Mouse (Mus musculus) heart, postnatal 10 days (tissue): ENCODE measurements around the gene 9030025P20Rik. TPM values are rescaled to one million over a fixed set of nuclear protein-coding genes. Genes with fewer than 3 reads are reported as not detected.
"Not testable (repeated sequence)": the region's sequence is repeated elsewhere in the genome, so short reads cannot be mapped to it uniquely, and the experiment has no call there.

ENCODE experiments used
- DNase-seq, 2 experiments: peaks; one replicate each; pipeline ENCODE4 v3.0.0; 2021
- intact Hi-C: fragments of 180-260 bp; cut with DNase I; formaldehyde crosslinking; loops from one replicate; pipeline ENCODE4 v1.15.1; 2025
- total RNA-seq, 2 experiments: library from RNA; stranded (reverse); gene quantifications; 2 replicates each; pipeline ENCODE4 v1.2.3; 2021

9030025P20Rik gene
- 1 to 10 TPM; 2.5 to 5.0 TPM for total RNA-seq

DNA sequence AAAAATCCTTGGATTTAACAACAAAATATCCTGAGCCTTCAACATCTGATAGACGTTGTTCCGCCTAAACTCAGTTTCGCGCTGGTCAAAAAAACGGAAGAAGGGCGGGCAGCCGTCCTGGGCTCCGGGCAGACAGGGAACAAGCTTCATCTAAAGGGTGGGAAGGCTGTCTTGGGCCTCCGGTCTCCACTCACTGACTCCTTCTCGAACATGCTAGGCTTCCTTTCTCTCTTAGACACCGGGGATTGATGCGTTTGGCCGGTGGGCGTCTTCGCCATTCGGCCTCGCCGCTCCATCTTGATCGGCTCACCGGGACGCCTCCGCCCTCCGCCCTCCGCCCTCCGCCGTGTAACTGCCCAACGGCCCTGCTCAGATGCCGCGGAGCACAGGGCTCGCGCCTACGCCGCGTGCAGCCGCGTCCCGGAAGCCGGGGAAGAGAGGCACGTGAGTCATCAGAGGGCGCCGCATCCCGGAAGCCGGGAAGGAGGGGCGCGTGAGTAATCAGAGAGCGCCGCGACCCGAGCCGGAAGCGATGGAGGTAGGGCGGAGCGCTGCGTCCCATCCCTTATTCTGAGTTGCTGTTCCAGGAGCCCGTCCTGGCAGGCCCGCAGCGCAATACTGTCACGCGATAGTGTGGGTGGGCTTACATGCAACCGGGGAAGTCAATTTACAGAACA lies at the start of gene 9030025P20Rik, which contains the start of gene Gm3417:
Gene 9030025P20Rik, plus strand, starts transcription at position 107 of the 677 bp plus-strand sequence.
Gene Gm3417, minus strand, starts transcription at position 429 of the 677 bp plus-strand sequence.
- intact Hi-C loops, DNase-seq: not testable (repeated sequence)

DNA sequence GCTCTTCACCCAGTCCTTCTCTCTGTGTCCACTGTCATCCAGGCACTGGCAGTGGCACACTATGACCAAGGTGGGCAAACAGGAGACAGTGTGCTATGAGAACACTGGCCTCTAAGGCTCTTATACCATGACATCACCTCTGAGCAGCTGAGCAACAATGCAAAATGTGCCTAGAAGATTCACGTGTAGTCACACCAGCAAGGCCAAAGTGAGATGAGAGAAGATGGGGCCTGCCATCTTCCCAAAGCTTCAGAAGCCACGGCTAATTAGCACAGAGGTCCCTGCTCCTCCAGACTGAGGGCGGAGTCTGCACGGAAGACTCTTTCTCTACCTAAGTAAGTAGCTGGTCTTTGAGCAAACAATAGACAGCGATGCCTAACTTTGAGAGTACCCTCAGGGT lies 49.6 kb upstream of the 9030025P20Rik start:
- intact Hi-C loops, result no loop called here
- DNase-seq, result no peak

DNA sequence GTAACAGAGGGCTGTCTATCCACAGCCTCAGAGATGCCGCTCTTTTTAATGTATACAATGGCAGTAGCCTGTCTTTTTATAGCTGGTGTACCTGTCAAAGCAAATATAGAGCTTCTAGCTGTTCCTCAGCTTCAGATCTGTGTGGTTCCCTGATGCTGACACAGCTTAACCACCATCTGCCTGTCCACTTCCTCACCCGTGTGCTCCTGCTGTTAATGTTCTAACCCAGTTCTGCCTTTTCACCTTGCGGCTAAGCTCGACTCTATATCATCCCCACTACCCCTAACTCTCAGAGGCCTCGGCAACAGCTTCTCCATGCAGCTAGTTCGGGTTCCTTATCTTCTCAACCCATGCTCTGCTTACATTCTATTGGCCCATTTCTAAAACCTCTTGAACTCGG lies 47.6 kb upstream of the 9030025P20Rik start:
- intact Hi-C loops, result no loop called here
- DNase-seq, result no peak

DNA sequence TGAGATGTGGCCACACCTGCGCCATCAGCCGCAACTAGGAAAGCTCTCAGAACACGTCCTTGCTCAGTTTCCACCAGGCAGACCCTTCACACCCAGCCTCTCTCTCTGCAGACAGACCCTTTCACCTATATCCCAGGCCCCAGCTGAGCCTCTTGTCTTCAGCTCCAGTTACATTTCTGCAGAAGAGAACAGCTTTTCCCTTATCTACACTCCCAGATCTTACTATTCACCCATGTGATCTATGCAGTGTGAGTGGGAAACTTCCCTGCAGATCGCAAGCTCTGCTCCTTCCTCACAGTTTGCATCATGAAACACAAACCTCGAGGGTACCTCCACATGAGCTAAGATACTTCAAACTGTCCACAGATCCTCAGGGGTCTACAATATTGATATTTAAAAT lies 46.8 kb upstream of the 9030025P20Rik start:
- intact Hi-C loops, result no loop called here
- no peak for DNase-seq

DNA sequence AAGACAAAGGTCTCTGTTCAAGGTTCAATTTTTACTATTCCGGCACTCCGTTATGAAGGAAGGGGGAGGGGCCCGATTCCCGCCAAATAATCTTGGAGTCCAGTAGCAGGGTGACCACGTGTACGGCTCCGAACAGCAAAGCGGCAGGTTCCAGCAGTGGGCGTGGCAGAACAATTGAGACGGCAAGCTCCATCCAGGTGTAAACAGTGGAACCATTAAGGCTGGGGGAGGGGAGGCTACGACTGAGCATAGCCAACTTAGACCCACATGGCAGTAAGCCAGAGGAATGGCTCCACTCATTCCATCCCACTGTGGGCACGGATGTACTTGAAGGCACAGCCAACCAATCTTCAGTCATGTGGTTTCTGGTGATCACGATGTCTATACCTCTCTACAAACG lies 43.0 kb upstream of the 9030025P20Rik start:
- intact Hi-C loops, DNase-seq: not testable (repeated sequence)

DNA sequence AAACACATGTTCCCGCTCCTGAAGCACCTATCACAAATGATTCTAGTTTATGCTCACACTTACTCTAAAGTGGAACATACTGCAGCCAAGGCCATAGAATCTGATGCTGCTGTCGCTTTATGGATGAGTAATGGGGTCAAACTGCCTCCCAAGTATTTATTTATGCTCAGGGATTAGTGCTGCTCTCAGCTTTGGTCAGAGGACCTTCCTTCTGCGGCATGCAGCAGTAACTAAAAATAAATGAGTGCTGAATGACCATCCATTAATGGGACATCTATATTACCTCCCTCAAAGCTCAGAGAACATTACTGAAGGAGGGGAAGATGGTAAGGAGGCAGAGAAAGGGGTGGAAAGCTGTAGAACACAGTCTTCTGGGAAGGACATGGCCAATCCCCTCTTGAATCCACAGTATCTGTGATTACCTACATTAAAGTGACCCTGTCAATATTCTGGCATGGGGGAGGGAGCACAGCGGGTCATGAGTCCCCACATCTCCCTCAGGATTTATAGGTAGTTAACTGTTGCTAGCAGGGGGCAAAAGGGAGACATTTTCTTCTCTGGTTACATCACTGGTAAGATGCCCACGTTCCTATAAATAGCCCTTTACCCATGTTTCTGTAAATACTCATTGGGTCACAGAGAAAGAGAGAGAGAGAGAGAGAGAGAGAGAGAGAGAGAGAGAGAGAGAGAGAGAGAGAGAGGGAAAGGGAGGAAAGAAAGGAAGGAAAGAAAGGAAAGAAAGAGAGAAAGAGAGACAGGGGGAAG lies 42.2 kb upstream of the 9030025P20Rik start:
- DNase-seq, result no peak
- intact Hi-C loops, result no loop called here

DNA sequence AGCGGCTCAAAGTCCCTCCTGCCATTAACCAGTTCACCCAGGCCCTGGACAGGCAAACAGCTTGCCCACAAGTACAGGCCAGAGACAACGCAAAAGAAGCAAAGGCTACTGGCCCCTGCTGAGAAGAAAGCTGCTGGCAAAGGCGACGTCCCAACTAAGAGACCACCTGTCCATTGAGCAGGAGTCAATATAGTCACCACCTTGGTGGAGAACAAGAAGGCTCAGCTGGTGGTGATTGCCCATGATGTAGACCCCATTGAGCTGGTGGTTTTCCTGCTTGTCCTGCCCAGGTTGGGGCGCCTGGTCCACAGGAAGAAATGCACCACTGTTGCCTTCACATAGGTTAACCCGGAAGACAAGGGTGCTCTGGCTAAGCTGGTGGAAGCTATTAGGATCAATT lies 36.1 kb upstream of the 9030025P20Rik start:
- intact Hi-C loops, result not testable (repeated sequence)

DNA sequence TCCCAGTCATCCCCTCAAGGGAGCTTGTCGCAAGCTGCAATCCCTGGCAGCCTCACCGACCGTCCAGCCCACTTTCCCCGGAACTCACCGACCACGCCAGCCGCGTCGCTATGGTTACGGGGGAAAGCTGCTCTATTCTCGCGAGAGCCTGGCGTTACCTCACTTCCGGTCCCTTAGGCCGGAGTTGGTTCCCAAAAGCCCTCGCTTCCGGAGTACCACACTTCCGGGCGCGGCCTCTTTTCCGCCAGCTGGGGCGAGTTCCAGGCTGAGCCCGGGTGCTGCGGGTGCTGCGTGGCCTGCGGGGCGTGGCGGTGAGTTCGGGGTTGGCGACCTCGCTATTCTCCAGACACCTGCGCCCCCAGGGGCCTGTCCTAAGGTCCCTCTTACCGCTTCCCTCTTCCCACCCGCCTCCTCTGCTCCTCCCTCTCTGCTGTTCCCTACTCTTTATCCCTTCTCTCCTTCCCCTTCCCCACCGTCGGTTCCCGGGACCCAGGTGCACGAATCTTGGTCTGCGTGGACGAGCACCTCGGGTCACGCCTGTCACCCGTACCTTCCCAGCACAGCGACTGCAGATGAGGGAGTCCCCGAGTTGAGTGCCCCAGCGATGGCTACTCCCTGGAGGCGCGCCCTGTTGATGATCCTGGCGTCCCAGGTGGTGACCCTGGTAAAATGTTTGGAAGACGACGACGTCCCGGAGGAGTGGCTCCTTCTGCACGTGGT lies 35.1 kb upstream of the 9030025P20Rik start, which contains the start of the genes Wdr27 and 1600012H06Rik:
Gene Wdr27, minus strand, starts transcription at position 150 of the 720 bp plus-strand sequence.
Gene 1600012H06Rik, plus strand, starts transcription at position 176 of the 720 bp plus-strand sequence.
- DNase-seq, result peak; percentile 99 to 100
- intact Hi-C loops, result no loop called here

More for the DNA sequence above, 36.1 kb upstream of the 9030025P20Rik start:
- peak in 1 of 2 experiments; percentile 12 for DNase-seq

DNA sequence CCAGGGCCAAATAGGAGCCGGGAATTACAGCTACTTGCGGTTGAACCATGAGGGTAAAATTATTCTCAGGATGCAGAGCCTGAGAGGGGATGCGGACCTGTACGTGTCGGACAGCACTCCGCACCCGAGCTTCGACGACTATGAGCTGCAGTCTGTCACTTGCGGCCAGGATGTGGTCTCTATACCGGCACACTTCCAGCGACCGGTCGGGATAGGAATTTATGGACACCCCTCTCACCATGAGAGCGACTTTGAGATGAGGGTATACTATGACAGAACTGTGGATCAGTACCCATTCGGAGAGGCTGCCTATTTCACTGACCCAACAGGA lies 34.6 kb upstream of the 9030025P20Rik start:
- intact Hi-C loops, result no loop called here
- DNase-seq, result no peak

DNA sequence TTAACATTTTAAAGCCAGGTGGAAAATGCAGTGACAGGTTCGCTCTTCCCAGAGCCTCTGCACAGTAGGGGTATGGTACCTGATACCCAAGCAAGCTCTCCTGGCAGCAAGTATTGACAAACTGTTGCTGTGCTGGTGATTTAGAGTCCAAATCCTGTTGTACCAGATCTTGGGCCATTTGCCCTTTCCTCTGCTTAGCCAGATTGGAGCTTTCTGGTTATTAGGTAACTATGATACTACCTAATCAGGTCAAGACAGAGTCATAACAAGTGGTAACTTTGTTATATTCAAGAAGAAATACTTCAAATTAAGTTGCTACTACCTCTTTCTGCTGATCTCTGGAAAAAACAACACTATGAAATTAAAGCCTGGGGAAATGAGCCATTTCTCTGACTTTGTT lies 33.7 kb upstream of the 9030025P20Rik start:
- intact Hi-C loops, result no loop called here
- DNase-seq, result no peak

DNA sequence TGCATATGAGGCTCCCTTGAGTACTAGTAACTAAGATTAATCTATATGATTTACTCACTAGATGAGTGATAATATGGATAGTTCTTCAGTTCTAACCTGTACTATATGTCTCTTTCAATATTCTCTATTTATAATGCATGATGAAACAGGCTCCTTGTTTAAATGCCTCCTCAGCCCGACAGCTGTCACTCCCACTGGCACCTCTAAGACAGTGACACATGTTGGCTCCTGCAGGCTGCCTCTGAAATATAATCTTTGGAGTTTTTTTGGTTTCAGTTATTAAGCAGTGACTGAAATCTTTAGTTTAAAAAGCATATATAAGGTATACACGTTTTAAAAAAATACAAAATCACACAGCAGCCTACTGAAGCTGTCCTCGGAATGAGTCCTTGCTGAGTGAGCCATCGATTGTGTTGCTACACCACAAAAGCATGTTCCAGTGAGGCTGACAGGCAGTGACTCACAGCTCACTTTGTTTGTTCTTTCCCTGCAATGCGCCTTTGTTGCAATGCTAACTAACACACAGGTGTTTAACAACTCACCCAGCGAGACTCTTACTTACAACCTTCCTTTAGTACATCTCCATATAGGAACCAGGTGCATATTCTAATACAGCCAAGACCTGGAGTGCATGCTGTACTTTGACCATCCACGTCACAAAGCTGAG lies 29.0 kb upstream of the 9030025P20Rik start:
- no peak for DNase-seq
- intact Hi-C loops, result no loop called here

DNA sequence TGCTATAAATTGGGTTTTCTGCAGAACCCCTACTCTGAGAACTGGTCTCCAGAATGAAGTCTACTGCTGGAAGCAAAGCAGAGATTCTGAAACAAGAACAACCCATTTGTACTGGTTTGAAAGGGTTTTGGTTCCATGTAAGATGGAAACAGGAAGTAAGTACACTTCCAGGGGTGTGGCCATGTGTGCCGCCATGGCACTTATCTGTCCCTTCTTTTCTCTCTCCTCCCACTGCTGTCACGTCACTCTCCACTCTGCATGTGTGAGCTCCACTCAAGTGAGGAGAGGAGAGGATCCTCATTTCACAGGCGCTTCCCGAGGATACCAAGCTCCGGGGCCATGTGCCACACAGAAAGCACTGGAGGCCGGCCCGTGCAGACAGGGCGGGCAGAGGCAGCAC lies 24.8 kb upstream of the 9030025P20Rik start:
- peak in 1 of 2 experiments; percentile 11 for DNase-seq
- intact Hi-C loops, result no loop called here

DNA sequence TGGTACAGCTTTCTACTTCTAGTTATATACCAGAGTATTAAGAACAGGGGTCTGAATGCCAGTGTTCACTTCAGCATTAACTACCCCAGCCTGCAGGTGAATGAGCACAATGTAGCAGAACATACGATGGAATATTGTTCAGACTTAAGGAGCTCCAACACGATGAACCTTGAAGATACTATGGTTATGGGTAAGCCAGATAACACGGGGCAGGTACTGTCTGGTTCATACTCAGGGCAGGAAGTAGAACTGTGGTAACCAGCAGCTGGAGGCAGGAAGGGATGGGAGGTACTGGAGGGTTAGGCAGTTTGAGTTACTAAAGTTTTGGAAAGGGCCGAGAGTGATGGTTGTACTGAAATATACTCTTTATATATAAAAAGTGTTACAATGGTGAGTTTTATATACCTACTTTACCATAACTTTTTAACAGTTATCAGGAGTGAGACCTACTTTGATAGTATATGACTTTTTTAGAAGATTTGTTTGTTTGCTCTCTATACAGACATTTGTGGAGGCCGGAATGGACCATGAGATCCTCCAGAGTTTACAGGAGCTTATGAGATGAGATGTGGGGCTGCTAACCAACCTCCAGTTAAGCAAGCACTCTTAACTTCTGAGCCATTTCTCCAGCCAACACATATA lies 19.5 kb upstream of the 9030025P20Rik start:
- intact Hi-C loops, result no loop called here
- DNase-seq, result no peak

DNA sequence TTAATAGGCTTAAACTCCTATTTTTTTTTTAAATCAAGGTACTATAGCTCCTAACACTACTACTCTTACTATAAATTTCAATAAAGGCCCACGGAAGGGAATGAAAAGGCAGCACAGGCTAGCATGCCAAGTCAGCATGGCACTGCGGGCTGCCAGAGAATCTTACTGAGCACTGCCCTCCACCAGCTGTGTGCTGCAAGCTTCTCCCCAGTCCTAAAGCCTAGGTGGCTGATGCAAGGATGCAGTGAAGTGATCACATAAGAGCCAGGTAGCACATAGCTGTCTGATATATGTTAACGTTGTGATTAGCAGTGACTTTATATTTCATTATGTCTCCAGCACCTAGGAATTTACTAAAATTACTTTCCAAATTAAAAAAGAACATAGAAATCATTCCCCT lies 18.3 kb upstream of the 9030025P20Rik start:
- intact Hi-C loops, result no loop called here

DNA sequence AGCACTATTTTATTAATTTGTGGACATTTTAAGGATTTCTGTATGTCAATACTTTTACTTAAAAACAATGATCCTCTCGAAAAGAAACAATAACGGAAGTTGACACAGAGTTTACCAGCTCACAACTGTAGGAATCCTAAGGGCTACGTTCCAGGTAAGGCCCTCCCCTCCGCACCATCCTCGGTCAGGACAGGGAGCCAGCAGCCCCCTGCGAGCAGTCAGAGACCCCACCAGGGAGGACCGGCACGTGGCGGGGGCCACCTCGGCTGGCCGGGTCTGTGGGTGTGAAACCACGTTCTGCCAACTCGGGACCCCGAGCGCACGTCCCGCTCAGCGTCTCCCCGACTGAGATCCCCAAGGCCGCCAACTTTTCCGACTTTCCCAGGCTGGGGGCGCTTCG lies 17.7 kb upstream of the 9030025P20Rik start:
- peak; percentile 26 to 42 for DNase-seq
- intact Hi-C loops, result no loop called here

More for the DNA sequence above, 18.3 kb upstream of the 9030025P20Rik start:
- peak in 1 of 2 experiments; percentile 17 for DNase-seq

DNA sequence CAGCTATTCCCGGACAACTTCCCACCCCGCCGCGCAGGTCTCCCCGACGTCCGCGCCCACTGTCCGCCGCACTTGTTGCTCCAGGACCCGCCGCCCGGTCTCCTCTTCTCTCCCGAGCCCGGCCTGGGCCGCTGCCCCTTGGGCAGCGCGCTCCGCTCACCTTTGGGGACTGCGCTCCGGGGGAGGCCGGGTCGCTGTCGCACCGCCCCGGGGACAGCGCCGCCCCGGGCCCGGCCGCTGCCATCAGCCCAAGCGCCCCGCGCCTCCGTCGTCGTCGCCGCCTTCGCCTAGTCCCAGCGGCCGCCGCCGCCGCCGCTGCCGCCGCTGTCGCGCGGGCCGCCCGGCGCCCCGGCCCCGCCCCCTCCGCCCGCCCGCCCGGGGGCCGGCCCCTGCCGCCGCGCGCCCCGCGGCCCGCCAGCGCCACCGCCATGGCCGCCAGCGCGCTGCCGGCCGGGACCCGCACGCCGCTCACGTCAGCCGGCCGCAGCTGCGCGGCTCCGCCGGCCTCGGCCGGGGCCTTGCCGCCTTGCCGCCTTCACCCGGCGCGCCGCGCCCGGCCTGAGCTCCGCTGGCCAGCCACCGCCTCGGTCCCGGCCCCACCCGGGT lies 17.2 kb upstream of the 9030025P20Rik start, which contains the start of gene Phf10:
Gene Phf10, minus strand, starts transcription at position 323 of the 606 bp plus-strand sequence.
- peak; percentile 59 to 64 for DNase-seq
- intact Hi-C loops, result not testable (repeated sequence)

DNA sequence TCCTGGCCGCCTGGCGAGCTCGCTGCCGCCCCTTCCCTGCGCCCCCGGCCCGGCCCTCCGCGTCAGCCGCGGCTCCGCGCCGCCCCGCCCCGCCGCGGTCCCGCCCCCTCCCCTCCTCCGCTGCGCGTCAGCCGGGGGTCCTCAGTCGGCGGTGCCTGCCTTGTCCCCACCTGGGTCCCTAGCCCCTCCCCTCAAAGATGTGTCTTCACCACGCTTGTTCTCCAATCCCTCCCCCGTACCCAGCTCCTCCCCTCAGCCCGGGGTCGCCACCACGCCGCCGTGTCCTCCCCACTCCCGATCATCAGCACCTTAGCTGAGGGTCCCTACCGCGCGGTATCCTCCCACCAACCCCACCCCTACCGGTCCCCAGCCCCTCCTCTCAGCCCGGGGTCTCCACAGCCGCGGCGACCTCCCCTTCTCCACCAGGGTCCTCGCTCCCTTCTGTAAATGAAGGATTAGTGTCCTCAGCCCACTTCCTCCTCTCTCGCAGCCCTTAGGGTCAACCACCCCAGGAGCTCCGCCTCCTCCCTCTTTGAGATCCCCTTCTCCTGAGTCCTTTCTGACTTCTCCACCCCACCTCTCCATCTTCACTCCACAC lies 16.6 kb upstream of the 9030025P20Rik start:
- intact Hi-C loops, DNase-seq: not testable (repeated sequence)

DNA sequence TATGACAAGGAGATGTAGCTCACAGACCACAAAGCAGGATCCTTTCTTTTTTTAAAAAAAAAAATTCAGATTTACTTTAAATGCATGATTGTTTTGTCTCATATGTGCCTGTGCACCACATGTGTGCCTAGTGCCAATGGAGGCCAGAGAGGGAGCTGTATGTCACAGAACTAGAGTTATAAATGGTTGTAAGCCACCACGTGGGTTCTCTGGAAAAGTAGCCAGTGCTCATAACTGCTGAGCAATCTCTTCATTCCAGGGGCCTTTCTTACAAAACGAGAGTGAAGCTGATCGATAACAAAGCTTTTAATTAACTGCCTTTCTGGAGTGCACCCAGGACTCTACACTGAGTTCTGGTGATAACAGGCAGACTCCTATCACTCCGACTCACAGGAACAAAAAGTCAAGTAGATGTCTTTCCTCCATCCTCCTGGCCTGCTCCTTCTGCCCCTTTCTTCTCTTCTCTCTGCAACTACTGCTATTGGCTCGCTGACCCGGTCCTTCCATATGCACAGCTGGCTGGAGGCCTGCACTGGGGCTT lies 9.8 kb upstream of the 9030025P20Rik start:
- intact Hi-C loops, DNase-seq: not testable (repeated sequence)
